Mouse (Mus musculus): ENCODE results near the gene N4bp1. TPM values are rescaled to one million over a fixed set of nuclear protein-coding genes. Genes with fewer than 3 reads are reported as not detected.

The N4bp1 gene
- polyA plus RNA-seq, 1 experiment from 2014 or later: 13.2 TPM

DNA sequence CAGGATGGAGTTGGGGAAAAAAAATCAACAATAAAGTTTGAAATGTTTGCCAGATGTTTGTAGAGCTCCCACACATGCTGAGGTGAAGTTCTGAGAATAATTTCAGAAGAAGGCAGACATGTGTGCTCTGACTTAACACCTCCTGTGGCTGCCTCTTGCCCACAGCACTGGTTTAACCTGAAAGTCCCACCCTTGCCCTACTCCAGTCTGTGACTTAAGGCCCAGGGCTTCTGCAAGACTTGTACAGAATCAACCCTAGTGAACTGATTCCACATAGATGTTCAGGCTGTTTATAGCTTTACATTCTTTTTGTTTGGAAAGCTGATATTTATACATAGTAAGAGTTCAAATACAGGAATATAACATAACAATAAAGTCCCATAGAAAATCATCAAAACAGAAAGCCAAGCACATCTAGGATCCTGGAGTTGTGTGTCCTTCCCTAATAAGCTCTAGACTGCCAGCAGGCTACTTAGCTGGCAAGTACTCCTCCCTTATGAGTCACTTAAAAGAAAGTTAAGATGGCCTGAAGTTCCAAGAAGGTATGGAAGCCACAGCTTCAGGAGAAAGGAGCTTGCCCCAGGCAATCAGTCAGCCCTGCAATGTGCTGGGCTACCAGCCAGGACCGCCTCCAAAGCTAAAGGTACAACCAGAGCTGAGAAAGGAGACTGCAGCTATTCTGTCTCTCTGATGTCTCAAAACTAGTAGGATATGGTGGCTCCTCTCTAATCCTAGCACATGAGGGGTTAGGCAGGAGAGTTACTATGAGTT lies 114.9 kb downstream of the N4bp1 start:
- 86% methylated on average over 1 of the region's 1 CpGs for WGBS
- Histone ChIP-seq H3K27ac (replicated peaks) (no peak overlapping the region), H3K4me1 (no peaks in the 10 kb centered on the region), H3K4me3 (no peak overlapping the region), H3K36me3 (no peaks in the 10 kb centered on the region), H3K9me3 (no peaks in the 10 kb centered on the region), H3K27me3 (no peaks in the 10 kb centered on the region), H3K4me2 (replicated peaks) (no peak overlapping the region), H3K9ac (replicated peaks) (no peak overlapping the region)
- ATAC-seq (ENCODE audit: low FRiP score, low read depth): no peak

DNA sequence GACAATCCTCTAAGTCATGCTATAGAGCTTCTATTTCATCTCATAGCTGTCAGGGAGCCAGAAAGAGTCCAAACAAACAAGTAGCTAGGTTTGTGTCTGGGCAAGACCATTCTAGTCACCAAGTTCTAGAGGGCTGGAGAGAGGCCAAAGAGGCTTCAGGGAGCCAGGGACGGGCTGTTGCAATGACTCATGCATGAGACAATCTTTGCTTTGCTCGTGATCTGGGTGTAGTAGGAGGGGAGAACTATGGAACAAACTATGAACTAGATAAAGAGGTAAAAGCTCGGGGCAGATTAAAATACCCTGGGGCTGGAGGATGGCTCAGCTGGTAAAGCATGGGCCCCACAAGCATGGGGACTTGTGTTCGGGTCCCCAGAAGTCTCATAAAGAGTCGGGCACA lies 116.6 kb downstream of the N4bp1 start:
- H3K27ac ChIP-seq (replicated peaks): no peak overlapping the region
- no peaks in the 10 kb centered on the region for H3K36me3 ChIP-seq
- 79% methylated on average over 5 of the region's 5 CpGs for WGBS
- H3K9ac ChIP-seq (replicated peaks): no peak overlapping the region
- H3K4me1 ChIP-seq: no peaks in the 10 kb centered on the region
- ATAC-seq (ENCODE audit: low FRiP score, low read depth): no peak
- no peak overlapping the region for H3K4me2 ChIP-seq (replicated peaks)
- no peaks in the 10 kb centered on the region for H3K9me3 ChIP-seq
- no peak overlapping the region for H3K4me3 ChIP-seq
- no peaks in the 10 kb centered on the region for H3K27me3 ChIP-seq

DNA sequence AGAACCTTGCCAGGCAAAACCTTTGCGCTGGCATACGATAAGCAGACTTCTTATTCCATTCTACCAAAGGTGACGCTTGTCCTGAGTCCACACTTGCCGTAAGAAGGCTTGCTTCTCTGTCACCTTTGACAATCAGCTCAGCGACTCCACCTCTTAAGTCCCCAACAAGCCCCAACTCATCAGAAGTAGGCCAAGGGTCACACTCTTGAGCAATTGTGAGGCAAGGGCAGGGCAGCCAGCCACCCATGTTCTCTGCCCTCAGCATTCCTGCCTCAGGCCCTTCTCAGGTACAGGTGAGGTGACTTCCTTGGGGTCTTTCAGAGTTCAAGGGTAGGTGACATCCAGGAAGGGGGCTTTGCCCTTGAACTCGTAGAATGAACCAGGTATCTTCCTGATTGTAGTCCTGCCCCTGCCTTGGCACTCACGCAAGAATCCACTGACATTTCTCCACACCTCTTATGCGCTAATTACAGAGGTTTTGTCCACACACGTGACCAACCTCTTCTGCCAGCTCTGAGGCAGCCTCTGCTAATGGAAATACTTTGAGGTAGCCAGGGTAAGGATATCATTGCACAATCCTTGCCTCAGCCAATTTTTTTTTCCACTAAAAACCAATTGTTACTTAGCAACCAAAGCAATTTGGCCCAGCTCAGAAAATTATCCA lies 118.4 kb downstream of the N4bp1 start:
- H3K9me3 ChIP-seq: no peaks in the 10 kb centered on the region
- no peak overlapping the region for H3K9ac ChIP-seq (replicated peaks)
- 86% methylated on average over 9 of the region's 9 CpGs for WGBS
- no peak for ATAC-seq (ENCODE audit: low FRiP score, low read depth)
- H3K4me1 ChIP-seq: no peaks in the 10 kb centered on the region
- H3K36me3 ChIP-seq: no peaks in the 10 kb centered on the region
- no peak overlapping the region for H3K27ac ChIP-seq (replicated peaks)
- H3K4me2 ChIP-seq (replicated peaks): no peak overlapping the region
- no peaks in the 10 kb centered on the region for H3K27me3 ChIP-seq
- H3K4me3 ChIP-seq: no peak overlapping the region

DNA sequence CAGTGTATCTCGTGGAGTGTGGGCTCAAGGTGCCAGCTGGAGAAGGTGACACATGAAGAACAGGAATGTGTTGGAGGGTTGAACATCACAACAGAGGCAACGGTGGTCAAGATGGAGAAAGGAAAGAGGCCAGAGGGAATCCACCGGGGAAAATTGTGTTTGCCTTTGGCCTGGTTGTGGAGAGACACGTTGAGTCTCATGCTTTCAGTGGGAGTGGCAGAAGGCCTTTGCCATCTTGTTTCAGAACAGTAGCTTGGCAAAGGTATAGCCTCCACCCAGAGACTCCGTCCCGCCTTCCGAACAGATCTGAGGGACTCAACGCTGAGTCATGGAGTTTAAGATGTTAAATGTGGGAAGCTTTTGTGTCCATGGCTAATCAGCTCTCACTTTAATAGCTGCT lies 119.4 kb downstream of the N4bp1 start:
- no peak for ATAC-seq (ENCODE audit: low FRiP score, low read depth)
- H3K27ac ChIP-seq (replicated peaks): no peak overlapping the region
- no peaks in the 10 kb centered on the region for H3K36me3 ChIP-seq
- no peaks in the 10 kb centered on the region for H3K27me3 ChIP-seq
- H3K9me3 ChIP-seq: no peaks in the 10 kb centered on the region
- no peak overlapping the region for H3K9ac ChIP-seq (replicated peaks)
- H3K4me2 ChIP-seq (replicated peaks): no peak overlapping the region
- no peaks in the 10 kb centered on the region for H3K4me1 ChIP-seq
- 92% methylated on average over 8 of the region's 8 CpGs for WGBS
- no peak overlapping the region for H3K4me3 ChIP-seq

DNA sequence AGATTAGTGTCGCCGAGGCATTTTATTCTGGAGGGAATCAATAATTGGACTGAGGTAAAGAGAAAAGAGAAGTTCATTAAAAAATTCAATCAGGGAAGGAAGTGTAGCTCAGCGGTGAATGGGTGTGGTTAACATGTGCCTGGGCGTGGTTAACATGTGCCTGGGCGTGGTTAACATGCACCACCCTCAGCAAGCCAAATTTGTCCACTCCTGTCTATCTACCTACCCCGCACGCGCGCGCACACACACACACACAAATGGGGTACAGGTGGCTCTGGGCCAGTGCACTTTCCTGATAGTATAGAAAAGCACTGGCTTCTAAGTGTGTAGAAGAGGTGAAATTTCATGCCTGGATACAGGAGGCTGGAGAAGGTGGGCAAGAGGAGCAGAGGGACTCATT lies 119.9 kb downstream of the N4bp1 start:
- 88% methylated on average over 10 of the region's 10 CpGs for WGBS
- no peaks in the 10 kb centered on the region for H3K27me3 ChIP-seq
- no peak overlapping the region for H3K4me2 ChIP-seq (replicated peaks)
- no peak overlapping the region for H3K27ac ChIP-seq (replicated peaks)
- no peaks in the 10 kb centered on the region for H3K9me3 ChIP-seq
- no peak for ATAC-seq (ENCODE audit: low FRiP score, low read depth)
- no peaks in the 10 kb centered on the region for H3K4me1 ChIP-seq
- H3K4me3 ChIP-seq: no peak overlapping the region
- no peaks in the 10 kb centered on the region for H3K36me3 ChIP-seq
- H3K9ac ChIP-seq (replicated peaks): no peak overlapping the region

DNA sequence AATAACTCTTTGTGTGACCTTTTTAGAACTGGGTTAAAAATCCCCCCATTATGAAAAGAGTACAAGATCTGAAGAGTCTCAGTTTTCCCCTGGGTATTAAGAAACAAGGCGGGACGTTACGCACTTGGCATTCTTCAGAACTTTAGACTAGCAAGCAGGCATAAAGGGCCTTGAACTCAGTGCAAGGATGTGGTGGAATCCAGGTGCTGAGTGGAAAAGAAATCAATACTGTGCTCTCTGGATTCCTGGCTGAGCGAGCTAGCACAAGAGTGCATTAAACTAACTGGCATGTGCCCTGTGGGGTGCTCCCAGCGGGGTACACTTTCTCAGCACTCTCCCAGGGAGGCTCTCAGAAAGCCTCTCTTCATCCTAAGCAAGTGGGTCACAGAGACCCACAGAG lies 122.3 kb downstream of the N4bp1 start:
- no peaks in the 10 kb centered on the region for H3K4me1 ChIP-seq
- no peak overlapping the region for H3K27ac ChIP-seq (replicated peaks)
- no peak overlapping the region for H3K4me2 ChIP-seq (replicated peaks)
- WGBS: 50% methylated on average over 5 of the region's 5 CpGs
- no peak for ATAC-seq (ENCODE audit: low FRiP score, low read depth)
- no peaks in the 10 kb centered on the region for H3K27me3 ChIP-seq
- H3K9ac ChIP-seq (replicated peaks): no peak overlapping the region
- no peaks in the 10 kb centered on the region for H3K36me3 ChIP-seq
- no peaks in the 10 kb centered on the region for H3K9me3 ChIP-seq
- H3K4me3 ChIP-seq: no peak overlapping the region

DNA sequence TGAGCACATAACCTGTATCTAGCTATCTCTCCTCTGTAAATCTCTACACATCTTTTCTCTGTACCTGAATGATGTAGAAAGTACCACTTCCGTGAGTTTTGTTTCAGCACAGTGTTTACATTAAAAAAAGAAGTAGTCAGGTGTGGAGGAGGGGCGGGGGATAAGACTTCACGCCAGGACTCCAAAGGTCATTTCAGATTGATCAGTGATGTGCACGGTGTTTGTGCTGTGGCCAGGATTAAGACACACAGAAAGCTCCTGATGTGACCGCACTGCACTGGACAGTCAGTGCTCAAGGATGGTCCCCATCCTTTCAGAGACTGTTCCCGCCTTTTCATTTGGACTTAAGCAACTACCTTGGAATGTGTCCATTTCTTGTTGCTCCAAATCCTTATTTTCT lies 124.3 kb downstream of the N4bp1 start:
- H3K36me3 ChIP-seq: no peaks in the 10 kb centered on the region
- 58% methylated on average over 6 of the region's 6 CpGs for WGBS
- ATAC-seq (ENCODE audit: low FRiP score, low read depth): no peak
- H3K9ac ChIP-seq (replicated peaks): no peak overlapping the region
- H3K4me3 ChIP-seq: no peak overlapping the region
- H3K4me2 ChIP-seq (replicated peaks): no peak overlapping the region
- no peaks in the 10 kb centered on the region for H3K27me3 ChIP-seq
- H3K9me3 ChIP-seq: no peaks in the 10 kb centered on the region
- H3K27ac ChIP-seq (replicated peaks): no peak overlapping the region
- H3K4me1 ChIP-seq: peaks cover 5% of the 10 kb centered on the region; the same call in 1 of the 2 replicates

DNA sequence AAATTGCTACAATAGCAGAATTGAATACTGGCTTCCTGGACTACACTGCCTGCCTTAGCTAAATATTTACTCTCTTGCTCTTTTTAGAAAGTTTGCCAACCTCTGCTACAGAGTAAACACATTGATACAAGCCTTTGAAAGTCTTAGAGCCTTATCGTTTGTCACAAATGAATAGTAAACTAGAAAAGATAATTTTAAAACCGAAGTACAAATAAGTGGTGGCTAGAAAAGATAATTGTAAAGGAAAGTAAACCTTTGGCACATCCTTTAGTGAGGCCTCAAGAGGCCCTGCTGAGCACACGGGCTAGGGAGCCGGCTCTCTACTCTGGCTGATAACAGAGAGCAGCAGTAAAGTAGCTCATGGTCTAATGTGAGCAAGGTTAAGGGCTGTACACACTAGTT lies 126.0 kb downstream of the N4bp1 start:
- no peak overlapping the region for H3K9ac ChIP-seq (replicated peaks)
- no peaks in the 10 kb centered on the region for H3K36me3 ChIP-seq

DNA sequence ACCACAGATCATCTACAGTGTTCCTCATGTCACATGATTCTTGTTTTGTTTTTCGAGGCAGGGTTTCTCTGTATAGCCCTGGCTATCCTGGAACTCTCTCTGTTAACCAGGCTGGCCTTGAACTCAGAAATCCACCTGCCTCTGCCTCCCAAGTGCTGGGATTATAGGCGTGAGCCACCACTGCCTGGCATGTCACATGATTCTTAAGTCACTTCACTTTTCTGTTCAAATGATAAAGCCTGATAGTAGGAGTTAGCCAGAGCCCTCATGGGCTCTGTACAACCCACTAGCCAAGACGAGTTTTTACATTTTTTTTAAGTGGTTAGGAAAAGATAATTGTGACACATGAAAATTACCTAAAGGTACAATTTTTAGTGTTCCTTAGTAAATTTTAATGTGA lies 126.4 kb downstream of the N4bp1 start:
- Histone ChIP-seq H3K27ac (replicated peaks) (no peak overlapping the region), H3K4me1 (peaks cover 5% of the 10 kb centered on the region; the same call in 1 of the 2 replicates), H3K27me3 (no peaks in the 10 kb centered on the region), H3K4me2 (replicated peaks) (no peak overlapping the region), H3K4me3 (no peak overlapping the region), H3K9me3 (no peaks in the 10 kb centered on the region), H3K36me3 (no peaks in the 10 kb centered on the region), H3K9ac (replicated peaks) (no peak overlapping the region)
- no peak for ATAC-seq (ENCODE audit: low FRiP score, low read depth)
- WGBS: 75% methylated on average over 3 of the region's 3 CpGs

More for the DNA sequence above, 126.0 kb downstream of the N4bp1 start:
- Histone ChIP-seq H3K4me2 (replicated peaks) (no peak overlapping the region), H3K27ac (replicated peaks) (no peak overlapping the region), H3K9me3 (no peaks in the 10 kb centered on the region), H3K4me1 (peaks cover 5% of the 10 kb centered on the region; the same call in 1 of the 2 replicates), H3K4me3 (no peak overlapping the region), H3K27me3 (no peaks in the 10 kb centered on the region)
- ATAC-seq (ENCODE audit: low FRiP score, low read depth): no peak
- 60% methylated on average over 4 of the region's 4 CpGs for WGBS

Other genes starting within 250 kb of the N4bp1 start
- gene Gm10638, start 139.6 kb downstream of the N4bp1 start, polyA plus RNA-seq (2016; fragmentation: Nextera tagmentation; extraction: Ambion mirVana): 9.7 and 10.1 TPM in 2 replicates
- 89.8 and 95.7 TPM in 2 replicates for gene Siah1a, start 139.3 kb downstream of the N4bp1 start, polyA plus RNA-seq (2016; fragmentation: Nextera tagmentation; extraction: Ambion mirVana)

Measured in midbrain, embryonic 12.5 days (tissue).